Mouse (Mus musculus): ENCODE results near the gene Mypop. TPM values are rescaled to one million over a fixed set of nuclear protein-coding genes. Genes with fewer than 3 reads are reported as not detected.
A peak's percentile ranks its signal among the peaks of the same experiment; 100 is the strongest.

Mypop gene
- polyA plus RNA-seq (2012; rRNA removed) = 7.5 and 9.5 TPM in 2 replicates

GRCm38 (mm10) chr7:18990601-18991295 lies at the start of gene Mypop:
Gene Mypop (plus strand): TSS chr7:18991245.
- DNase-seq (ENCODE audit: low spot score) = peak; percentile 98

- no peak for DNase-seq (ENCODE audit: low spot score)
Observed at GRCm38 (mm10) chr7:18942376-18942775, 48.7 kb upstream of the Mypop start.

GRCm38 (mm10) chr7:18942815-18943214 lies 48.2 kb upstream of the Mypop start:
- DNase-seq (ENCODE audit: low spot score) = no peak

GRCm38 (mm10) chr7:18948151-18948550 lies 42.9 kb upstream of the Mypop start:
- DNase-seq (ENCODE audit: low spot score) = no peak

- DNase-seq (ENCODE audit: low spot score) = no peak
Observed at GRCm38 (mm10) chr7:18949781-18950522, 41.1 kb upstream of the Mypop start.

GRCm38 (mm10) chr7:18950523-18951315 lies 40.3 kb upstream of the Mypop start:
- no peak for DNase-seq (ENCODE audit: low spot score)

DNA sequence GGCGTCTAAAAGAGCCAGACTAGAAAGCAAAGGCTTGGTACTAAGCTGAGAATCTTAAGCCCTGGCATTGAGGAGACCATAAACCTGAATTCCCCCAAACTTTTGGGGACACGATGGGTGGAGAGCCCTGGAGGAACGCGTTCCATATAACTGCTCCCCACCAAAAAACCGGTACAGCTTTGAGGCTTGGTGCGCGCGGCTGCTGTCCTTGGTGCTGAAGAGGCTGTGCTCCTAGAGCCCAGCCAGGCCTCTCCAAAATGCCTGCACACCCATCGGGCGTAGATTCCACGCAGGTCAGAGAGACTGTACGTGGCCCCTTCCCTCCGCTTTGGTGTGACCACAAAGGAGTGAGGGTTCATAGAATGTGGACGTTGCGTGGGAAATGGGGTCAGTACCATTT lies 39.6 kb upstream of the Mypop start:
- DNase-seq (ENCODE audit: low spot score) = no peak

GRCm38 (mm10) chr7:18957569-18958383 lies 33.3 kb upstream of the Mypop start:
- DNase-seq (ENCODE audit: low spot score) = peak; percentile 52

- DNase-seq (ENCODE audit: low spot score) = no peak
Observed at GRCm38 (mm10) chr7:18958384-18958766, 32.7 kb upstream of the Mypop start.

- DNase-seq (ENCODE audit: low spot score) = no peak
Observed at GRCm38 (mm10) chr7:18959446-18959845, 31.6 kb upstream of the Mypop start.

DNA sequence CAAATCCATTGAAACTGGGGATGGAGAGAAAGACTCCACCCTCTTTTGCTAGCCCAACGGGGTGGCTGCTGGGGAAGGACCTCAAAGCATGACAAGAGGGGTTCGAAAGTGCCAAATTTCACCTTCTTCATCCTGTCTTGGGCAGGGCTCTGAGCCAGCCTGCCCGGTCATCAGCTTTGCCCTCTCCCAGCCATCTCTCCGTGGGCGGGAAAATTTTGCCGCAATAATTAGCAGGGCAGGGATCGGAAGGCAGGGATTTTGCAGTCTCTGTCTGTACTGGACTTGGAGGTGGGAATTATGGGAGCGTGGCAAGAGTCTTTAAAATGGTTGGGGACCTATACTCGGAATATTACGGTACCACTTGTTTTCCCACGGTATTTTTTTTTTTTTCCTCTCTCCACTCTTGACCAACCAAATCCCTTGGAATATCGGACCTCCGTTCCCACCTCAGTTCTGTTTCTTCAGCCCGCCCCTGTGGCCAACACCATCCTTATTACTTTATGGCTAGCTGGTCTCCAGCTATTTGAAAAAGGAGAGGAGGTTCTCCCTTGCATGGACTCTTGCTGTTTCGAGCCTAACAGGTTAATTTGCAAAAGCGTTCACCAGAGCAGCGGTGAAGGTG lies 28.8 kb upstream of the Mypop start:
- DNase-seq (ENCODE audit: low spot score) = no peak

GRCm38 (mm10) chr7:18962795-18963194 lies 28.2 kb upstream of the Mypop start:
- no peak for DNase-seq (ENCODE audit: low spot score)

- DNase-seq (ENCODE audit: low spot score) = no peak
Observed at GRCm38 (mm10) chr7:18963294-18963843, 27.7 kb upstream of the Mypop start.

DNA sequence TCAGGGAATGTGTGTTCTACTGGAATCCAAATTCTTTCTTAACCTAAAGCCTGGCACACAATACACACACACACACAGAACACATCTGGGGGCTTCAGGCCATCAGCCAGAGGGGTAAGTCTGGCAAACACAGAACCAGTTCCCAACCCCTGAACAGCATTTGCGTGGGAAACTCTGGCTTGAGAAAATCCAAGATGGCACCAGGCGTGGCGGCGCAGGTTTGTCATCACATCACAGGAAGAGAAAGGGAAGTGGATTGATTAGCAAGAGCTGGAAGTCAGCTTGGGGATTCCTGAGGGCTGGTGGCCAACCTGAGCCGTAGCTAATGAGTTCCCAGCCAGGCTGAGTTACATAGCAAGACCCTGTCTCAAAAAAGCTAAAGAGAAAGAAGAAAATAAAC lies 25.7 kb upstream of the Mypop start:
- DNase-seq (ENCODE audit: low spot score) = no peak

DNA sequence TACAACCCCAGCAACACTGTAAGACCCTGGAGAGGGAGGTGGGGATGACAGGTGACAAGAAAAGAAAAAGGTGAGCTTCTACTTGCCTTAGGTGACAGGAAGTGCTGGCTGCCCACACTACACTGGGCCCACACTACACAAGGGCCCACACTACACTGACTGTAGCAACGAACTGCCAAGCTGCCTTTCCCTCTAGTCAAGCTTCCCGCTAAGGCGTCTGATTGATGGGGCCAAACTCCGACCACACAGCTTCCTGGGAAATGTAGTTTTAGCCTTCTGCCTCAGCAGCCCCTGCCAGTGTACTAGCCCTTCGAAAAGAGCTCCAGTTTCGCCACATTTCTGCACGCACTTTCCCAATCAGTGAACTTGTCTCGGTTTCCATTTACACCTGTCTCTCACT lies 23.4 kb upstream of the Mypop start:
- no peak for DNase-seq (ENCODE audit: low spot score)

DNA sequence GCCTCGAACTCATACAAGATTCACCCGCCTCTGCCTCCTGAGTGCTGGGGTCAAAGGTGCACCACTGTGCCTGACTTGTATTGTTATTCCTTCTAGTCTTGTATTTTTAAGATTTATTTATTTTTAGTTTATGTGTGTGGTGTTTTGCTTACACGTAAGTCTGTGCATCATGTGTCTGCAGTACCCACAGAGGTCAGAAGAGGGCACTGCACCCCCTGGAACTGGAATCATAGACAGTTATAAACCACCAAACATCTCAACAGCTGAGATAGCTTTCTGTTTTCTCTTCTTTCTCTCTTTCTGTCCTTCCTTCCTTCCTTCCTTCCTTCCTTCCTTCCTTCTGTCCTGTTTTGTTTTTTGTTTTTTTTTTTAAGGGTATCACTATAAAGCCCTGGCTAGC lies 20.1 kb upstream of the Mypop start:
- DNase-seq (ENCODE audit: low spot score) = no peak

- DNase-seq (ENCODE audit: low spot score) = no peak
Observed at GRCm38 (mm10) chr7:18978381-18978780, 12.7 kb upstream of the Mypop start.

DNA sequence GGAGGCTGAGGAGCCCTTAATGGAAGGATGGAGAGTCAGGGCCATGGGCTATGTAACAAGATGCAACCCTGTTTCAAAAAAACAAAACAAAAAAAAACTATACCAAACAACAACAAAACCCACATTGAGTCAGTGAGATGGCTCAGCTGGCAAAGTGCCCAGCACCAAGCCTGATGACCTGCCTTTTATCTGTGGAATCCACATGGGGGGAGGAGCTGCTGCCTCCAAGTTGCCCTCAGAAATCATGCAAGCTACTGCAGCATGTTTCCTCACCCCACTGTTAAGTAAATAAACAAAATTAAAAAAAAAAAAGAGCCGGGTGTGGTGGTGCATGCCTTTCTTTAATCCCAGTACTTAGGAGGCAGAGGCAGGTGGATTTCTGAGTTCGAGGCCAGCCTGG lies 4.5 kb upstream of the Mypop start:
- DNase-seq (ENCODE audit: low spot score) = no peak

- no peak for DNase-seq (ENCODE audit: low spot score)
Observed at GRCm38 (mm10) chr7:18987100-18987499, 3.9 kb upstream of the Mypop start, which contains the start of gene Nanos2. Gene Nanos2 (plus strand): TSS chr7:18987400.

DNA sequence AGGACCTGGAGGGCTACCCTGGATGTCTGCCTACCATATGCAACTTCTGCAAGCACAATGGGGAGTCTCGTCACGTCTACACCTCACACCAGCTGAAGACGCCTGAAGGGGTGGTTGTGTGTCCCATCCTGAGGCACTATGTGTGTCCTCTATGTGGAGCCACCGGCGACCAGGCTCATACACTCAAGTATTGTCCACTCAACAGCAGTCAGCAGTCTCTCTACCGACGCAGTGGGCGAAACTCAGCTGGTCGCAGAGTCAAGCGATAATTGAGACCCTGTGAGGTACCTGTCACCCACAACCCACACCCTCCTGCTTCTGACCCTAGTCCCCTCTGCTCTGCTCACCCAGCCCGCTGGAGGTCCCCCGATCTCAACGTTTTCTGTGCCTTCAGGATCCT lies 3.3 kb upstream of the Mypop start:
- DNase-seq (ENCODE audit: low spot score) = no peak

GRCm38 (mm10) chr7:18988780-18989179 lies 2.3 kb upstream of the Mypop start:
- no peak for DNase-seq (ENCODE audit: low spot score)

Data from urinary bladder, adult 2 months (tissue).